Mouse (Mus musculus) myocyte (in vitro differentiated cells): ENCODE data around the gene Adam21. TPM values are rescaled to one million over a fixed set of nuclear protein-coding genes. Genes with fewer than 3 reads are reported as not detected.

Experiments
- H3K27me3 ChIP-seq: one replicate; pipeline ENCODE4 v1.6.1; 2011; ENCODE audit not compliant: control insufficient read depth, insufficient read depth, insufficient read length
- H3K36me3 ChIP-seq: one replicate; pipeline ENCODE4 v1.6.1; 2011; ENCODE audit not compliant: control insufficient read depth, insufficient read depth
- H3K4me2 ChIP-seq: one replicate; pipeline ENCODE4 v1.6.1; 2011; ENCODE audit warnings: low read depth, control low read depth
- H3K4me3 ChIP-seq: one replicate; pipeline ENCODE4 v1.5.1; 2011; ENCODE audit warnings: mild to moderate bottlenecking, control low read depth, moderate library complexity
- H3K79me2 ChIP-seq: one replicate; pipeline ENCODE4 v1.6.1; 2011; ENCODE audit not compliant: control insufficient read depth, insufficient read depth
- H3ac ChIP-seq: one replicate; pipeline ENCODE4 v1.6.1; 2011; ENCODE audit not compliant: control insufficient read depth, insufficient read length
- CEBPB ChIP-seq: IDR thresholded peaks from 2 replicates; pipeline ENCODE4 v1.6.1; 2011; ENCODE audit warnings: mild to moderate bottlenecking, moderate library complexity; ENCODE audit not compliant: poor library complexity, insufficient read depth, severe bottlenecking
- E2F4 ChIP-seq: IDR thresholded peaks from one replicate; pipeline ENCODE4 v1.6.1; 2011; ENCODE audit warnings: mild to moderate bottlenecking, control low read depth, moderate library complexity; ENCODE audit not compliant: insufficient read depth
- MAX ChIP-seq: IDR thresholded peaks from one replicate; pipeline ENCODE4 v1.6.1; 2011; ENCODE audit warnings: low read depth, mild to moderate bottlenecking, control low read depth
- MYOD1 ChIP-seq, 3 experiments: IDR thresholded peaks; one replicate each; pipeline ENCODE4 v1.6.1; 2011; ENCODE audit warnings: control low read depth in 2 of 3, low read depth in 2 of 3, mild to moderate bottlenecking in 2 of 3, moderate library complexity in 1 of 3; ENCODE audit not compliant: insufficient read length in 2 of 3, control insufficient read depth in 1 of 3
- MYOG ChIP-seq, 3 experiments: IDR thresholded peaks; one replicate each; pipeline ENCODE4 v1.6.1; 2011; ENCODE audit warnings: control low read depth in 2 of 3, low read depth in 2 of 3, mild to moderate bottlenecking in 2 of 3; ENCODE audit not compliant: insufficient read length in 2 of 3, control insufficient read depth in 1 of 3, insufficient read depth in 1 of 3
- POLR2A ChIP-seq: IDR thresholded peaks from one replicate; pipeline ENCODE4 v1.6.1; 2011; ENCODE audit warnings: low read depth, mild to moderate bottlenecking, control low read depth, moderate library complexity; ENCODE audit not compliant: insufficient read length
- POLR2AphosphoS2 ChIP-seq: IDR thresholded peaks from one replicate; pipeline ENCODE4 v1.6.1; 2011; ENCODE audit warnings: low read depth, control low read depth; ENCODE audit not compliant: insufficient read length
- REST ChIP-seq: IDR thresholded peaks from one replicate; pipeline ENCODE4 v1.6.1; 2011; ENCODE audit warnings: mild to moderate bottlenecking, control low read depth, moderate library complexity; ENCODE audit not compliant: insufficient read depth, insufficient read length
- SRF ChIP-seq: IDR thresholded peaks from one replicate; pipeline ENCODE4 v1.6.1; 2011; ENCODE audit warnings: low read depth; ENCODE audit not compliant: control insufficient read depth, insufficient read length
- TCF12 ChIP-seq: IDR thresholded peaks from one replicate; pipeline ENCODE4 v1.6.1; 2011; ENCODE audit warnings: mild to moderate bottlenecking, control low read depth; ENCODE audit not compliant: poor library complexity, insufficient read depth, severe bottlenecking
- TCF3 ChIP-seq: IDR thresholded peaks from one replicate; pipeline ENCODE4 v1.6.1; 2011; ENCODE audit warnings: low read depth, control low read depth; ENCODE audit not compliant: insufficient read length
- USF1 ChIP-seq: IDR thresholded peaks from one replicate; pipeline ENCODE4 v1.6.1; 2011; ENCODE audit warnings: low read depth, mild to moderate bottlenecking, control low read depth, moderate library complexity
- polyA plus RNA-seq: library from polyadenylated mRNA; unstranded; fragments of >200 nt; fragmentation: generic; extraction: Trizol; gene quantifications from one replicate; pipeline ENCODE4 v1.2.1, GENCODE M21; 2012; ENCODE audit warnings: missing spikeins

Adam21 gene
- polyA plus RNA-seq: 0.06 TPM

GRCm38 (mm10) chr12:81568374-81568773, at the start of gene Adam21:
Adam21 (minus strand) TSS chr12:81568474.
- no peak within 1 kb of the TSS for H3ac ChIP-seq
- TF ChIP-seq REST: no peak
- no peaks in the 10 kb centered on the region for H3K27me3 ChIP-seq
- H3K79me2 ChIP-seq: no peaks in the 10 kb centered on the region
- peaks cover 1% of the 10 kb centered on the region for H3K36me3 ChIP-seq
- H3K4me3 ChIP-seq: no peak within 1 kb of the TSS
- no peak within 1 kb of the TSS for H3K4me2 ChIP-seq

- Histone ChIP-seq H3K4me3 (no peak overlapping the region), H3K4me2 (no peak overlapping the region), H3ac (no peak overlapping the region), H3K36me3 (no peaks in the 10 kb centered on the region), H3K79me2 (no peaks in the 10 kb centered on the region), H3K27me3 (no peaks in the 10 kb centered on the region)
- no peak for TF ChIP-seq CEBPB
- no peak for TF ChIP-seq USF1
- TF ChIP-seq MAX: no peak
- TF ChIP-seq SRF: no peak
- TF ChIP-seq MYOD1 (IDR thresholded peaks at IDR 0.05; ENCODE audit: control insufficient read depth in 1 of 3, insufficient read length in 2 of 3, low read depth in 2 of 3): peak in 2 of 3 experiments; percentile 30 to 57
Measured at GRCm38 (mm10) chr12:81616980-81617379, 48.7 kb upstream of the Adam21 start.

GRCm38 (mm10) chr12:81615807-81616206, 47.5 kb upstream of the Adam21 start:
- Histone ChIP-seq H3K4me2 (no peak overlapping the region), H3ac (no peak overlapping the region), H3K79me2 (no peaks in the 10 kb centered on the region), H3K36me3 (no peaks in the 10 kb centered on the region), H3K4me3 (no peak overlapping the region), H3K27me3 (no peaks in the 10 kb centered on the region)
- TF ChIP-seq POLR2A: no peak

- Histone ChIP-seq H3K79me2 (no peaks in the 10 kb centered on the region), H3K4me3 (no peak overlapping the region), H3ac (no peak overlapping the region), H3K36me3 (no peaks in the 10 kb centered on the region), H3K4me2 (peak overlapping the region; percentile 40), H3K27me3 (no peaks in the 10 kb centered on the region)
- TF ChIP-seq MAX (no peak), CEBPB (peak; percentile 65; the same call in 1 of the 2 replicates)
Measured at GRCm38 (mm10) chr12:81609445-81609844, 41.2 kb upstream of the Adam21 start.

GRCm38 (mm10) chr12:81604995-81605784, 36.9 kb upstream of the Adam21 start:
- H3K79me2 ChIP-seq: no peaks in the 10 kb centered on the region
- no peaks in the 10 kb centered on the region for H3K36me3 ChIP-seq
- no peak overlapping the region for H3K4me3 ChIP-seq
- H3K27me3 ChIP-seq: no peaks in the 10 kb centered on the region
- TF ChIP-seq MYOG (IDR thresholded peaks at IDR 0.05; ENCODE audit: control insufficient read depth in 1 of 3, insufficient read depth in 1 of 3, insufficient read length in 2 of 3, low read depth in 2 of 3): no peak
- no peak for TF ChIP-seq MYOD1 (IDR thresholded peaks at IDR 0.05; ENCODE audit: control insufficient read depth in 1 of 3, insufficient read length in 2 of 3, low read depth in 2 of 3)
- no peak for TF ChIP-seq MAX
- no peak for TF ChIP-seq TCF3
- no peak for TF ChIP-seq SRF
- TF ChIP-seq POLR2A: no peak
- H3K4me2 ChIP-seq: no peak overlapping the region
- no peak overlapping the region for H3ac ChIP-seq

- Histone ChIP-seq H3ac (no peak overlapping the region), H3K4me3 (no peak overlapping the region), H3K79me2 (peaks cover 29% of the 10 kb centered on the region), H3K4me2 (no peak overlapping the region), H3K36me3 (no peaks in the 10 kb centered on the region), H3K27me3 (no peaks in the 10 kb centered on the region)
- TF ChIP-seq MYOD1 (IDR thresholded peaks at IDR 0.05; ENCODE audit: control insufficient read depth in 1 of 3, insufficient read length in 2 of 3, low read depth in 2 of 3) (no peak), E2F4 (no peak), USF1 (no peak), POLR2A (no peak), MYOG (IDR thresholded peaks at IDR 0.05; ENCODE audit: control insufficient read depth in 1 of 3, insufficient read depth in 1 of 3, insufficient read length in 2 of 3, low read depth in 2 of 3) (no peak), MAX (no peak), POLR2AphosphoS2 (no peak), TCF12 (no peak), TCF3 (no peak), CEBPB (no peak), SRF (no peak)
Measured at GRCm38 (mm10) chr12:81596547-81597262, 28.4 kb upstream of the Adam21 start.
